Mouse (Mus musculus): ENCODE data around the gene Fgf22.

Gene Fgf22

GRCm38 (mm10) chr10:79792339-79793040 lies 37.6 kb downstream of the Fgf22 start:
- in situ Hi-C loops (cut with MboI; ENCODE audit: low sequenced_read_pairs): no loop called here

- in situ Hi-C loops (cut with MboI; ENCODE audit: low sequenced_read_pairs): no loop called here
Observed at GRCm38 (mm10) chr10:79793051-79793737, 38.3 kb downstream of the Fgf22 start, which contains the start of gene Palm. Palm (plus strand) TSS chr10:79793572.

- in situ Hi-C loops (cut with MboI; ENCODE audit: low sequenced_read_pairs): no loop called here
Observed at GRCm38 (mm10) chr10:79793738-79794490, 39.0 kb downstream of the Fgf22 start.

- in situ Hi-C loops (cut with MboI; ENCODE audit: low sequenced_read_pairs): no loop called here
Observed at GRCm38 (mm10) chr10:79794491-79794931, 39.6 kb downstream of the Fgf22 start.

DNA sequence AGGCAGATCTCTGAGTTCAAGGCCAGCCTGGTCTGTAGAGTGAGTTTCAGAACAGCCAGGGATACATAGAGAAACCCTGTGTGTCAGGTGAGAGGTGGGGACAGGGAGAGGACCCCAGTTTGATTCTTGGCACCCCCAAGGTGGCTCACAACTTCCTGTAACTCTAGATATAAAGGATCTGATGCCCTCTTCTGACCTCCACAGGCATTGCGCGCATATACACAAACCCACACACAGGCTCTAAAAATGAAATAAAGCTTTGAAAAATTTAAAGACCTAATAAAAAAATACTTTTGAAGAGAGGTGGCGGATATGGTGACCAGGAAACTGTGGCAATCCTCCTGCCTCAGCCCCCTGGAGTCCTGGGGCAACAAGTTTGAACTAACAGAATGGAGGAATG lies 41.0 kb downstream of the Fgf22 start:
- in situ Hi-C loops (cut with MboI; ENCODE audit: low sequenced_read_pairs): no loop called here

DNA sequence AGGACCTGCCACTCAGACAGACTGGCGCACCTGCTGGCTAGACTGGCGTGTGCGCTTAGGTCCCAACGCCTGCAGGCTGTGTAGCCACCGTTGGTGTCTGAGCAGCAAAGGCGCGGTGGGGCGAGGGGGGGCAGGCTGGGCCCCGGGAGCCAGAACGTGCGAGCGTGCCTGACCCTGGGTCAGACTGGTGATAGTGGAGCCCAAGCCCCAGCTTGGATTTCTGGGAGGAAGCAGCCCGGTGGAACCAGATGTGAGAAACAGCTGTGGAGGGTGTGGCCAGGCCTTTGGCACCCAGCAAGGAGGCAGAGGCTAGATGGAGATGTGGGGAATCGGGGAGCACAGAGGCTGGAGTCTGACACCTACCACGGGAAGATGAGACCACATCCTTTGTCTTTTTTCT lies 42.5 kb downstream of the Fgf22 start:
- in situ Hi-C loops (cut with MboI; ENCODE audit: low sequenced_read_pairs): no loop called here

DNA sequence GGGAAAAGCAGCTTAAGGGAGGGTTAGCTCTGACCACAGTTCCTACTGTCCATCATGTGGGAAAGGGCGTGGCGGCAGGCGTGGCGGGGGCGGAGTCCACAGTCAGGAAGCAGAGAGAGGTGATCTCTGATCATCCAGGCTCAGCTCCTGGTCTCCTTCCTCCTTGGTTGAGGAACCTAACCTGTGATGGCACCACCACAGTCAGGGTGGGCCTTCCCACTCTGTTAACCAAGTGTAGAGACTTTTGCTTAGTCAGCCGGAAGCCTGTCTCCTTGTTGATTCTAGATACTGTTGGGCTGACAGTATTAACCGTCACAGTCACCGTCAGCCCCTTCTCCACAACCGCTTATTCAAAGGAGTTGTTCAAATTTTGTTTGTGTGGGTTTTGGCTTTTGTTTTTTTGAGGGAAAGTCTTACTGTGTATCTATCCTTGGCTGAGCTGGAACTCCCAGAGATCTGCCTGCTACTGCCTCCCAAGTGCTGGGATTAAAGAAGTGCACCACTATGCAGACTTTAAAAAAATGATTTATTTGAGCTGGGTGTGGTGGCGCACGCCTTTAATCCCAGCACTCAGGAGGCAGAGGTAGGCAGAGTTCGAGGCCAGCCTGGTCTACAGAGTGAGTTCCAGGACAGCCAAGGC lies 43.5 kb downstream of the Fgf22 start:
- in situ Hi-C loops (cut with MboI; ENCODE audit: low sequenced_read_pairs): no loop called here

- in situ Hi-C loops (cut with MboI; ENCODE audit: low sequenced_read_pairs): no loop called here
Observed at GRCm38 (mm10) chr10:79800508-79800907, 45.6 kb downstream of the Fgf22 start.

- in situ Hi-C loops (cut with MboI; ENCODE audit: low sequenced_read_pairs): no loop called here
Observed at GRCm38 (mm10) chr10:79801837-79802236, 47.0 kb downstream of the Fgf22 start.

DNA sequence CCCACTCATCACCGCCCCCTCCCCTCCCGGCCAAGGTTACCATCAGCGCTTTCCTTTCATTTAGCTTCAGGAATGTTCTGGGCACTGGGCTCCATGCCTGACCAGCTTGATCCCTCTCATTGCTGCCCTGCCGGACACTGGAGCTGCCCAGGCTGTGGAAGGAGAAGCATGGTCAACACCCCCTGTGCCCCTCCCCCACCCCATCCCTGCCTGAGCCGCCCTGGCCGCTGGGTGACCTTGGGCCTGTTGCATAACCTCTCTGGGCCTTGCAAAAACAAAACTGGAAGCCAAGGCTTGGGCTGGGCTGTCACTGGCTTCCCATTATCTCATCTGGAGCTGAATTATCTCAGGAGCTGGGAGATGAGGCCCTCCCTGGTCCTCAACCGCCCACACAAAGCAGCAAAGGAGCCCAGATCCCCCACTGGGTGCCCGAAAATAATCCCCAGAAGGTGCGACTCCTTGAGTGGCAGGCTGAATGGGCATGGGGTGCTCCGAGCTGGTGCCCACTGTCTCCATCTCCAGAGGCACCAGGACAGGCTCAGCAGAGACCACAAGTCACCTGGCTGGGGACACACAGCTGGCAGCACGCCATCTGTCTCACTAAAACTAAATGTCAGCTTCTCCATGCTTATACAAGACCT lies 47.6 kb downstream of the Fgf22 start:
- in situ Hi-C loops (cut with MboI; ENCODE audit: low sequenced_read_pairs): no loop called here

GRCm38 (mm10) chr10:79803716-79804323 lies 48.9 kb downstream of the Fgf22 start:
- in situ Hi-C loops (cut with MboI; ENCODE audit: low sequenced_read_pairs): no loop called here

DNA sequence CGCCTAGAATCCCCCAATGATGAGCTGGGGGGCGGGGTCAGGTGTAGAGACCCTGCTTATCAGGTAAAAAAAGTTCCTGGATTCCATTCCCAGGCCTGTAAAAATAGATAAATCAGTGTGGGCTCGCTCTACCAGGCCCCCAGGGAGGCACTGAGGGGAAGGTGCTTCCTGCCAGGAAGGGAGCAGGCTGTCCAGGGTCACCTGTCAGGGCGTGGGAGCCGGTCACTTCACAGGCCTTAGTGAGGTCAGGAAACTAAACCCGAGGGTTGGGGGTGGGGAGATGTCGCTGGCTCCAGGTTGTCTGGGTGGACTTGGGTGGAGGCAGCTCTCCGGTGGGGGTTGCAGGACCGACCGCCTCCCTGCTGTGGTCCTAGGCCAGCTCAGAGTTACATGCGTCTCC lies 50.8 kb downstream of the Fgf22 start:
- in situ Hi-C loops (cut with MboI; ENCODE audit: low sequenced_read_pairs): no loop called here

DNA sequence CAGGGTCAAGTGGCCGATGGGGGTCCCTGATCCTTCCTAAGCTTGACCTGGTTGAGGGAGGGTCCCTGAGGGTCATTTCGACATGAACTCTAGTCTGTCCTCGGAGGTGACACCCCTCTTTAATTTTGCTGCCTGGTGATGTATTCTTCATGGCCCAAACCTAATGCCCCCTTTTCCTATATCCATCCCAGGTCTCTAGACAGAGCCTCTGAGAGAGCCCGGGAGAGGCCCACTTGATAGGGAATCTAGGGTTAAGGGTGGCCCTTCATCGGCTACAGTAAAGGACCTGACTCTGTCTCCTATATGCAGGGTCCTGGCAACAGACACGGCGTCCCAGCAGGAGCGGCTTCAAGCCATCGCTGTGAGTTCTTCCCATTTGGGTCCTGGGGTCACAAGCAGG lies 51.5 kb downstream of the Fgf22 start:
- in situ Hi-C loops (cut with MboI; ENCODE audit: low sequenced_read_pairs): no loop called here

DNA sequence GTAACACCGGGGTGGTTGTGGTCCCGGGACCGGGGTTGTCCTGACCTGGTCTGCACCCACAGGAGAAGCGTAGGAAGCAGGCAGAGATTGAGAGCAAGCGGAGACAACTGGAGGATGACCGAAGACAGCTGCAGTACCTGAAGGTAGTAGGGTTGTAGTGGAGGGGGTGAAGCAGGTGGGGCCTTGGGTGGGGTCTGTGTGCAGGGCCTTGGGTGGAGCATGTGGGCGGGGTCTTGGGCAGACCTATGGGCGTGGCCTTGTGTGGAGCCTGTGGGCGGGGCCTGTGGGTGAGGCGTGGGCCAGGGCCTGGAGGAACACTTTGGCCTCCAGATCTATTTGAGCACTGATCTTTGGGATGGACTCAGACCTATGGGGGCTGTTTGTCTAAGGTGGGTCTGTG lies 52.1 kb downstream of the Fgf22 start:
- in situ Hi-C loops (cut with MboI; ENCODE audit: low sequenced_read_pairs): no loop called here

DNA sequence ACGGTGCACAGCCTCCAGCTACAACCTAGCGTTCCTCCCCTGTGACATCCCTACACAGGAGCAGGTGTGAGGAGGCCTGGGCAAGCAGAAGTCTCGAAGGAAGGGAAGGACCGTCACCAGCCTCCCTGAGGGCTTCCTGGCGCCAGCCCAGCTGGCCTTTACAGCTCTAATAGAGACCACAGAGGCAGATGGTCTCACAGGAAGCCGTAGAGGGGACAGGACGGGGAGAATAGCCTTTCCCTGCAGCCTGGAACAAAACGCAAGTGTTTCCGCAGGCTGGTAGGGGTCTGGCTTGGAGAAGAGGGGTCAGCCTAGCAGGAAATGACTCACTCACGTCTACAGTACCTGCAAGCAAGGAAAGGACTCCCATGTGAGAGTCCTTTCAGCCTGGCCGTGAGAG lies 53.0 kb downstream of the Fgf22 start:
- in situ Hi-C loops (cut with MboI; ENCODE audit: low sequenced_read_pairs): no loop called here

Measured in CH12F3 (cell line).